Mouse (Mus musculus): ENCODE data around the gene Nol10.

DNA sequence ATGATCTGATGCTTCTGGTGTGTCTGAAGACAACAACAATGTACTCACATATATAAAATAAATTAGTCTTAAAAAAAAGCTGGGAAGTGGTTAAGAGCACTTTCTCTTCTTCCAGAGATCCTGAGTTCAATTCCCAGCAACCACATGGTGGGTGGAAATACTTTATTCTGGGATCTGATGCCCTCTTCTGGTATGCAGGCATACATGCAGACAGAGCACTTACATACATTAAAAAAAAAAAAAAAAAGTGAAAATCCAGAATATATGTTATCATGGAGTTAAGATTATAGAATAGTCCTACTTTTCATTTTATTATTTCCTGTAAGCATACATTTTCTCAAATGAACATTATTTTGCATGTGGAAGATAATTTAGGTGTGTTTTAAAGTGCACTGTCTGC is 1.8 kb downstream of the Nol10 start:
- TF ChIP-seq CTCF (IDR thresholded peaks at IDR 0.05; ENCODE audit: extremely low read depth, insufficient read depth, low read length) (no peak), POLR2A (IDR thresholded peaks at IDR 0.05; ENCODE audit: extremely low read depth, insufficient read depth, low read length) (no peak)

Measured in cortical plate, adult 2 months (tissue).